Mouse (Mus musculus) left cerebral cortex, adult 9 months (tissue): ENCODE data around the gene Kcnj10.

ENCODE experiments used
- DNase-seq, 2 experiments: peaks; one replicate each; pipeline ENCODE4 v3.0.0; 2022; ENCODE audit warnings: low spot score in 2 of 2

Gene Kcnj10

DNA sequence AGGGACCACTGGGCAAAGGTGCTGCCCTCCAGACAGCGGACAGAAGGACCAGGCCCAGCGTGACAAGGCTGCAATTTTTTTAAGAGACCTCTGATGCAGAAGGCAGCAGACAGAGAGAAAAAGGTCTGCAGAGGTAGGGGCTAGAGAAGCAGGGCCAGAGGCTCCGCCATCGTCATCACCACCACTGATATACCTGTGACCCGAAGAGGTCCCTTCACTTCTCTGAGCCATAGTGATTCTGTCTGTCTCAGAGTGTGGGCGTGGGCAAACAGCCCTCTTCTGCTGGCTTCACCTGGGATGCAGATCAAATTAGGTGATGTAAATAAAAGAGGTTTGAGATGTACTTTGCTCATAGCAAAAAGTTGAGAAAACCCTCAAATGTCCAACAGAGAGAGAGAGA is 11.4 kb upstream of the Kcnj10 start:
- no peak for DNase-seq

DNA sequence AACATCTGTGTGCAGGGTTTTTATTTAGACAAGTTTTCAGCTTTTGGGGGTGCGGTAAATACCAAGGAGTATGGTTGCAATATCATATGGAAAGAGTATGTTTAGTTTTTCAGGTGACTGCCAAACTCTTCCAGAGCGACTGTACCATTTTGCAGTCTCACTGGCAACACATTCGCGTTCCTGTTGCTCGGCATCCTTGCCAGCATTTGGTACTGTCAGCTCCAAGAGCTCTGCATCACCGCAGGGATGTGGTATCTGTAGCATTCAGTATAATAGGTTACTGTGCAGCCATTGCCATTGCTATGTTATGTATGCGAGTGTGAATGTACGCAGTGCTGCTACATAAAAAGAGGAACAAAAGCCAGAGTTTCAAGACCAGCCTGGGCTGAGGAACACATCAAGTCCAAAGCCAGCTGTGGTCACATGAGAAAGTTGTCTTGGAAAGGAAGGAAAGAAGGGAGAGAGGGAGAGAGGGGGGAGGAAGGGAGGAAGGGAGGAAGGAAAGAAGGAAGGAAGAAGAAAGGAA is 9.5 kb upstream of the Kcnj10 start:
- no peak for DNase-seq

DNA sequence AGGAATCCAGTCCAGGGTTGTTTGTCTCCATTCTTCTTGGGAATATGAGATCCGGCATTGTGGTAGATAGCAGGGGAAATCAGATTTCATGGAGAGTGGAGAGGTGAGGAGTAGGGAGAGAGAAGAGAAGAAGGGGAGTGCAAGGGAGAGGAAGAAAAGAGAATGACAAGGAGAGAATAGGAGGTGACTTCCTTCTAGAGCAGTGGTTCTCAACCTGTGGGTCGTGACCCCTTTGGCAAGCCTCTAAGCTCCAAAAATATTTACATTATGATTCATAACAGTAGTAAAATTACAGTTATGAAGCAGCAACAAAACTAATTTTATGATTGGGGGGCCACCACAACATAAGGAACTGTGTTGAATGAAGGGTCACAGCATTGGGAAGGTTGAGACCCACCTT is 8.1 kb upstream of the Kcnj10 start:
- DNase-seq, result no peak

DNA sequence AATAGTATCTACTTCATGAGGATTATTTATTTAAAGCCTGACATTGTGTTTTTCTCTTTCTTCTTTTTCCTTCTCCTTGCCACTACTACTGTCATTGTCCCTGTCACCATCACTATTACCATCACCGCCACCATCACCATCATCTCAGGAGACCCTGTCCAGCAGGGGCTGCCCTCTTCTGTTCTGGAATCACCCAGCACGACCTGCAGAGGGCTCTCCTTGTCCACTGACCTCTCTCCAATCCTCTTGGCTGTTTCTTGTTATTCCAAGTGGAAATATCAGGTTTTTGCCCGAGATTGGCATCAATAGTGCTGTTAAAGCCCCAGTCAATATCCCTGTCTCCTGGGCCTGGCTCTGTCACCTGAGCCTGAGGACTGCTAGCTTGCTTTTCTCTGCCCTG is 7.5 kb upstream of the Kcnj10 start:
- peak in 1 of 2 experiments; percentile 14 for DNase-seq

DNA sequence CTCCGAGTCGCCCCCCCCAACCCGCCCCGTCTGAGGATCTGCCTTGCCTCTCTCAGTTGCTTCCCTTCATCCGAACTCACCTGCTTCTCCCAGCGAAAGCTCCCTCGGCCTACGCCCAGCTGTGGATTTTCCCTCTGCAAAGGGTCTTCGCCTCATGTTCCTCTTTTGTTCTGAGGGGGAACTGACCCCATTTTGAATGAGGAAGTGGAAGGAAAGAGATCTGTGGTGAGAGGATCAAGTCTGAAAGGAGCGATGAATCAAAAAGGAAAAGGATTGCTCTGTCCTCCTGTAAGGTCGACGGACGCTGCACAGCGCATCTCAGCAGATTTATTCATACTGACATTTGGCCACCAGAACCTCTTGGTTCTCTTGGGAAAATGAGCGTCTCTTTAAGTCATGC is 5.2 kb upstream of the Kcnj10 start:
- no peak for DNase-seq

DNA sequence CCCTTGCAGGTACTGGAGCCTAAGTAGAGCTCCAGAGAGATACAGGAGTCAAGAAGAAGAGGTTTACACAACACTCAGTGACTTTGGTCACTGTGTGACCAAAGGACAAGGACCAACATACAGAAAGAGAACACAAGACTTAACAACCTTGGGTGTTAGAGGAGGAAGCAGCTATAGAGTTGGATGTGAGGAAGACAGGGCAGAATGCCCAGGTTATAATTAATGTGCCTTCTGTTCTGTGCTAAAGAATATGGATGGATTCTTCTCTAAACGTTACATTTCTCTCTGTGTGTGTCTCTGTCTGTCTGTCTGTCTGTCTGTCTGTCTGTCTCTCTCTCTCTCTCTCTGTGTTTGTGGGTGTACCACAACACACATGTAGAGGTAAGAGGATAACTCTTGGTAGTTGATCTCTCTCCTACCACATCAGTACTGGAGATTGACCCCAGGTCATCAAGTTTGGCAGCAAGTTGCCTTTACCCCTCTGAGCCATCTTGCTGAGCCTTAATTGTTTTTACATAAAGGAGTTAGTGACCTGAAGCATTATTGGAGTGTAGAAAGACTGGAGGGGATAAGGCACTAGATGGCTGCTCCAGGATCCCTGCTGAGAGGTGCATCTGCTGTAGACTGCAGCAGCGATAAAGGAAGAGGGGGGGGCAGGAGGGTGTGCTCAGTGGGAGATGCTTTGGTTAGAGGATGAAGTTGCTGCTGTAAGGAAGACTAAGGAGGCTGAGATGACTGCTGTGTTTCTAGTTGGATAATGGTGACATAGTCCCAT is 3.4 kb upstream of the Kcnj10 start:
- no peak for DNase-seq

DNA sequence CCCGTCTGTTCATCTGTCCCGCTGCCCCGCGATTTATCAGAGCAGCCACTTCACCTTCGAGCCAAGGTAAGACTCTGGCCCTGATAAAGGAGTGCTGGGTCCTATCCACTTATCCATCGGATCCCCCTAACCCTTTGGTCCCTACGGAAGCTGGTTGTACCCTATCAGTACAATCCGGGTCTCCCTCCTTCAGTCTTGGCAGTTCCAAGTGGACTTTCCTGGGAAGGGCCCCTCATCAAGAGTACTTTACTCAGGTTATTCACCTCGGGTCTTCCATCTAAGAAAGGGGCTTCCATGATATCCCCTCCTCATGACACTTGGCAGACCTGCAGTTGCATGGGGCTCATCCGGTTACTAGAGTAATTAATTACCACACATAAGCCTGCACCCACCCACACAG is 376 bp downstream of the Kcnj10 start:
- no peak for DNase-seq

DNA sequence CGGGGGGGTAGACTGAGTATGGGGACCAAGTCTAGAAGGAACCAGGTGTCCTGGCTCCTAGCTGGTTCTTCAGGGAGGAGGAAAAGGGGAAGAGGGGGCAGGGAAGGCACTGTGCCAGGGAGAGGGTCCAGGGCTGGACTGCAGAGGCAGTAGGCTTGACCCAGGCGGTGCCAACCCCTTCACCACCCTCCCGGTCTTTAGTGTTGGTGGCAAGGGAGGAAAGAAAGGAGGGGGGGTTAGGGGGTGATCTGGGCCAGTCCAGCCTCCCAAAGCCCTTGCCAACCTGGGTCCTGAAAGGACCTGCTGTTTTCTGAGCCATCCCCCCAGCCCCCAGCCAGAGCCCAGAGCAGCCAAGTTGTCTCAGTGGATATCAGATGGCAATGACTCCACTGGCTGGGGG is 1.7 kb downstream of the Kcnj10 start:
- DNase-seq, result peak in 1 of 2 experiments; percentile 72

DNA sequence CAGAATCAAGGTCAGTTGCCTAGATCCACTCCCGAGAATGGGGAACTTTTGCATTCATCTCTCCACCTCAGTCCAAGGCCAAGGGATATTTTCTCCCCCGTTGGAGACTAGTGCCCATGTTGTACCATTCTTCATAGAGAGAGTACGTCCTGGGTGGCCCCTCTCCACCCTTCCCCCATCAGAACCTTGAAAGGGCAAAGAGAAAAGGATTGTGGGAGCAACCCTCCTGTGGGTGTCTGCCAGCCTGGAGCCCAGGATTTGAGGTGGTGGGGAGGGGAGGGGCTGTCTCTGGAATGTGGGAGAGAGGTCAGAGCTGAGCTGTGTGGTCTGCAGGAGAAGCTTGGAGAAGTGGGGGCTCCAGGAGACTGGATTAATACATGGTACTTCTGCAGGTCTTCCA is 2.9 kb downstream of the Kcnj10 start:
- no peak for DNase-seq

DNA sequence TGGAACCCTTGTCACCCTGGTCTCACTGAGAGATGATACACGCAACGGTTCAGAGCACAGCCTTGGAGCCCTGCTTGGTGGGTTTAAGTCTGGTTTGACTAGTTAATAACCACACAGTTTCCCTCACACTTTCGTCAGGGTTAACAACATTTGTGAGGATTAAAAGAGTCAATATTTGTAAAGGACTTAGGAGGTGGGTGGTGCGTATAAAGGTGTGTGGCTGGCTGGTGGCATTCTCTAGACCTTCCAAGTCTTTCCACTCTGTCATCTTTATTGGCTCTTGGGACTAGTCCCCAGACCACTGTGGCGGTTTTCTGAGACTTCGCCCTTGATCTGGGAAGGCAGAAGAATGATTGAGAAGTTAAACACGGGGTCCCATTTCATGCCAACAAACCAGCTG is 3.8 kb downstream of the Kcnj10 start:
- DNase-seq, result no peak

DNA sequence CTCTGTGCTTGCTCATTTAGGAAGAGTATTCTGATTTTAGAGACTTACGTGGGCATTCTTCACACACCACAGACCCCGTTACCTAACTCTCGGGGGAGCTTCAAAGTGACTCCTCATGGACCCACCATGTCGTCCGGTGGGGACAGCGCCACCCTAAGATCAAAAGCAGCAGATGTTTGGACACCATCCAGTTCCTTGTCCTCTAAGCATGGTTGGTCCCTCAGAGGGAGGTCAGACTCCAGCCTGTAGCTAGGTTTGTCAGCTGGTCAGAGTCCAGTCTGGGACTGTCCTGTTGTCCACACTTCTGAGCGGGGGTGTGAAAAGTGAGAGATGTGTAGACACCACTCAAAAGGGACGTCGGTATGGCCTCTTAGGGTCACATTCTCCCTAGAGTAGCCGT is 5.7 kb downstream of the Kcnj10 start:
- no peak for DNase-seq

DNA sequence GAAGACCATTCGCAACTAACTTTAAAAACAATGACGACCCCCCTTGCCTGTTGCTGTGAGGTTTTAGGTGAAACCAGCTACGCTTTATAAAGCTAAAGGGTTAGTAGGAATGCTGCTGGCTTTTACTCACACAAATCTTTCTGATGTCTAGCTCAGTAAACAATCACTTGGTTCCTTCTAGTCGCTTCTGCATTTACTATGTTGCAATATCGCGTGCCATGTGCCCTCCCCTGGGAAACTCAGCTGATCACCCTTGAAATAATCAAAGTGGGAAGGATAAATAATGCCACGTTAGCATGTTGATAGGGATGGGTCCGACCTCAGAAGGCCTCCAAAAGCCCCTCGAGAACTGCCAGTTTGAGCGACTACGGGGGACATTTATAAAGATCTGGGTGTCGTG is 6.4 kb downstream of the Kcnj10 start:
- no peak for DNase-seq

DNA sequence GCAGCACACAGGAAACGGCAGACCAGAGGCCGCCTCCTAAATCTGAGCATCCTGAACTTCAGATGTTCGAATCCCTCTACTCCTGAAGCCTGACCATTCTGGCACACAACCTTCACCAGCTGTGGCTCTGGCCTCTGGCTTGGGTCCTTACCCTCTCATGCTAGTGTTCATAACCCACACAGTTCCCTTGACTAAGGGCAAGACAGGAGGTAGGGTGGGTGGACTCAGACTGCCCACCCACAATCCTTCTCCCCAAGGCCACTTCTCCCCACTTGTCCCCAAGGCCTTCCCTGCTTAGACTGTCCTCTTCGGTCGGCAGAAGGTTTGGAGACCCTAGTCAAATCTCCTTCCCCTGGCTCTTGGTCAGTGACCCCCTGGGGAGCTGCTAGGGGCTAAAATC is 8.5 kb downstream of the Kcnj10 start:
- DNase-seq, result no peak

DNA sequence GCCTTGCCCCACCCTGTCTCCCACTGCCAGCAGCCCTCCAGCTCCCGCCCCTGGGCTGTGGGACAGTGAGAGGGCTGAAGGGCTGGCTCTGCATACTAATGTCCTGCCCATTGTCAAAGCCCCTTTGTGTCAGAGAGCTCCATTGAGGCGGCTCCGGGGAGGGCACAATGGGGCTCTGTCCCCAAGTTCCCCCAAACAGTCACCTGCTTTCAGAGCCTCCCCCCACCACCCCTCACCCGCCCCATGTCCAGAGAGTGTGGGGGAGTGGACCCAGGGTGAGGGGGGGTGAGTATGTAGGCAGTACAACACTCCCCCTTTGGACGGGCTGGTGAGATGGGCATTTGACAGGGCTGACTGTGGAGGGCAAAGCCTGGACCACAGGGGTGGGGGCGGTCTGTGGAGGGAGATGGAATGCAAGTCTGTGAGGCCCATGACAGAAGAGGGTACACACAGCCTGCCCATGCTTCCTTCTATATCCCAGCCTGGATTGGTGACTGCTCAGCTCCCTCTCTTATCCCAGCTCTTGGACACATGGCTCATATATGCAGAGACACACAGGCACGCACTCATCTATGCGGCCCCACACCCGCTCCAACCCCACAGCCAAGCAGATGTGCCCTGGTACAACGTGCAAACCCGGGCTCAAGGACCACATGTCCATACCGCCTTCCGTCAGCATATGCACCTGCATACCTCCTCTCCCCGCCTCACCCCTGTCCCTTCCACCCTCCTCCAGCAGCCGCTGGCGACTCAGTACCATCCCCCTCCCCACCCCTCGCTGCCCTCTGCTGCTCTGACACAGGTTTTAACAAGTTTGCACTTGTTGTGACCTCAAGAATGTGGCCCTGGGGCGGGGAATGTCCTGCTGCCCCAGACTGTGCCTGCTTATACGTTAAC is 9.2 kb downstream of the Kcnj10 start:
- peak; percentile 76 to 79 for DNase-seq

DNA sequence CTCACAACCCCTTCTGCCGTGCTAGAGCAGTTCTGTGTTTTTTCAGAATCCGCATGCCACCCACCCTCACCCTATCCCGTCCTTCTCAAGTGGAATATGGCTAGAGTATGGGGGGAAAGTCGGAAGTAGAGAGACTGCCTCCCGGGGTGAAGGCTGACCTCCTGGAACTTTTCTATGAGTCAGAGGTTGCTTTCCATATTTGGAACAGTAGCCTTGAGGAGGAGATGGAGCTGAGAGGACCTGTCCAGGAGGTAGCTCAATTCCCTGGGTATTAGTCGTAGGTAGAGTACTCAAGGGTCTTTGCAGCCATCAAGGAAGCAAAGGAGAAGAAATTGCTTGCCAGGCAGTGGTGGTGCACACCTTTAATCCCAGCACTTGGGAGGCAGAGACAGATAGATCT is 11.0 kb downstream of the Kcnj10 start:
- no peak for DNase-seq

DNA sequence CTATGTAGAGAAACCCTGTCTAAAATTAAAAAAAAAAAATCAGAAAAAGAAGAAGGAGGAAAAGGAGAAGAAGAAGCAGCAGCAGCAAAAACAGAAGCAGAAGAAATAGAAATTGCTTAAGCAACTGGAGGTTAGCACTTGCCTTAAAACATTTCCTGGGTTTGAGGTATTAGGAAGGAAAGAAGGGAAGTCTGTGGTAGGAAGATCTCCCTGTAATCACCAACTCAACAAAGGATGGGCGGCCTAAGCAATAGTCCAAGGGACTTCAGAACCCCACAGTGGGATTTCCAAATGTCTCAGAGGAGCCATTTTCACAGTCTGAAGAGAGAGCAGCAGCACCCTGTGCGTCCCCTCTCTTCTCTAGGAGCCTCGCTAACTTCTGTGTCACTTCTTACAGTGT is 11.4 kb downstream of the Kcnj10 start:
- DNase-seq, result no peak

DNA sequence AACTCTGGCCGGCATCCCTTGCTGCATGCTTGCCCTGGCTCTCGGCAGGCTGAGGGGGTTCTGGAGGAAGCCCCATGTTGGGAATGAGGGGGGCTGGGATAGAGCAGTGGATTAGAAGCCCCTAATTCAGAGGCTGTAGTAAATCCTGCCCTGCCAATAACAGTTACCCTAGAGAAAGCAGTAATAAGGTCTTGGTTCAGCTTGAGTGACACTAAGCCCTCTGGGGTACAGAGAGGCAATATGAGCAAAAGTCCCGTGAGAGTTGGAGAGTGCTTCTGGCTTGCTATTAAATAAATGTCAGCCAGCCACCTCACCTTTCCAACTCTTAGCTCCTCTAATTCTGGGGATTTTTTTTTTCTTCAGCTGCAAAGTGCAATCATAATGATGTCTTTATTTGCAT is 14.3 kb downstream of the Kcnj10 start:
- no peak for DNase-seq

DNA sequence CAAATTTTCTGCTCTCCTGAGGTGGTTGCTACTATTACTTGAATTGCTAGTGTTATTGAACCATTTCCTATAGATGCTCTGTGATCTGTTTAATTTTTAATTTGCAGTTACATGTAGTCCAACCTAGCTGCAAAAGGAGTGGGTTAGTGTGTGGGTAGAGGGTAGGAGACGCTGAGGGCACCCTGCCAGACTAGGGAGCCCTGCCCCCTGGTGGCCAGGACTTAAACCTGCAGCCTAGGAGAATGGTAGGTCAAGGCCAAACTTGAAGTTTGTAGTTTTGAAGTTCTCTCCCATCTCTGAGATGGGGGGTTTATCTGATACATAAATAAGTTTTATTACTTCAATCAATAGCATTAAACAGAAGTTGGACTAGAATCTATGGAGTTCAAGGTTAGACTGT is 16.5 kb downstream of the Kcnj10 start:
- DNase-seq, result no peak

DNA sequence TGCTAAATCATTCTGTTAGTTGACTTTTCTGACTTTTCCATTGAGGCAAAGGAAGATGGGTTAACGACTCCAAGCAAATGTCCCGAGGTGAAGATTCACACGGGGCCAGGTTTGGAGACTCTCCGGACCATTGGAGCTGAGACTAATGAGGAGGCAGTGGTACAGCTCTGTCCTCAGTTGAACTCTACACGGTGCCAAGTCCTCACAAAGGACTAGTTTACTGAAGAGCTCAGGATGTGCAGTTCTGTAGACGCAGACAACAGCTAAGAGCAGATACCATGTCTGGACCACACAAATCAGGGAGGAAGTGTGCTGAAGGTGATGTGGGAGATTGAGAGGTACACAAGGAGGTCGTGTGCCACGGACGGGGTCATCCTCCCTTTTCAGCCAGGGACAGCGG is 17.3 kb downstream of the Kcnj10 start:
- no peak for DNase-seq

DNA sequence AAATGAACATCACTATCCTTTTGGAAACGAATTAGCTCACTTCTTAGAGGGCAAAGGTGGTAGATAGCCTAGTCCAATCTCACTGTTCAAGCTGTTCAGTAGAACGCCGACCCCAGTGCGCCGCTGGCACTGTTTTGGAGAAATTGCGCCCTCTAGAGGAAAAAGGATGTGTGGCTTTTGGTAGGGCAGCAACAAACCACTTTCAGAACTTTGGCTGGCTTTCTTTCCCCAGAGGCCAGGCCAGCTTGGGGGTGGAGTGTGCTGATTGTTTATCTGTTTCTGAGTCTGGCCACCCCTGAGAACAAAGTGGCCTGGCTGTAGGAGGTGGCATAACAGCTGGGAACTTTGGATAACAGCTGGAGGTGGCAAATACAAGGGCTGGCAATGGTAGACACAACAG is 23.7 kb downstream of the Kcnj10 start:
- peak in 1 of 2 experiments; percentile 72 for DNase-seq

DNA sequence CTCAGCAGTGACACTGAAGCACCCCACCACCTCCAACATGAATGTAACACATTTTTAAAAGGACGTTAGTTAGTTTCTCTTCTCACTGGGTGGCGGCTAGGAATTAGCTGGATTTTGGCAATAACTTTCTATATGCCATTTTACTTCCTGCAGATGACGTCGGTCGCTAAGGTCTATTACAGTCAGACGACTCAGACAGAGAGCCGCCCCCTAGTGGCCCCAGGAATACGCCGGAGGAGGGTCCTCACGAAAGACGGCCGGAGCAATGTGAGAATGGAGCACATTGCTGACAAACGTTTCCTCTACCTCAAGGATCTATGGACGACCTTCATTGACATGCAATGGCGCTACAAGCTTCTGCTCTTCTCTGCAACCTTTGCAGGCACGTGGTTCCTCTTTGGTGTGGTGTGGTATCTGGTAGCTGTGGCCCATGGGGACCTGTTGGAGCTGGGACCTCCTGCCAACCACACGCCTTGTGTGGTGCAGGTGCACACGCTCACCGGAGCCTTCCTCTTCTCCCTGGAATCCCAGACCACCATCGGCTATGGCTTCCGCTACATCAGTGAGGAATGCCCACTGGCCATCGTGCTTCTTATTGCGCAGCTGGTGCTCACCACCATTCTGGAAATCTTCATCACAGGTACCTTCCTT is 27.9 kb downstream of the Kcnj10 start:
- DNase-seq, result no peak

DNA sequence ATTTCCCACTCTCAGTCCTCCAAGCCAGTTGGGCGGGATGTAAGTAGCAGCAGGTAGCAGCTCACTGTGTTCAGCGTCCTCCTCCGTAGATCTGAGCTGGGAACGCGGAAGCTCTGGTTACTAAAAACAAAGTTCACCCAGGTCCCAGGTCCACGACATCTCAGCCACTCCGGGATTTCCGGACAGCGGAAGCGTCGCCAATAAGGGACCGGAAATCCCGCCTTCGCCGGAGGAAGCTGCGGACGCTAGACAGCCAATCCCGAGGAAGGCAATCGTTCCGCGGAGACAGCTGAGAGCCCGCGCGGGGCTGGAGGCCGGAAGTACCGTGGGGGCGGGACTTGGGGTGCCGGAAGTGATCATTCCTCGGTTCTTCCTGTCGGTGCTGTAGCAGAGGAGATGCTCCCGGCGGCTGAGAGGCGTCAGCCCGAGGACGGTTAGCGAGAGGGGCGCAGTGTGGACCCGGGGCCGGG is 35.2 kb downstream of the Kcnj10 start, which contains the start of gene Pigm:
Gene Pigm, plus strand, starts transcription at position 349 of the 470 bp plus-strand sequence.
- peak; percentile 95 to 98 for DNase-seq
